Mouse (Mus musculus): Measurements from ENCODE around the gene Lama1. TPM values are rescaled to one million over a fixed set of nuclear protein-coding genes. Genes with fewer than 3 reads are reported as not detected.
A peak's percentile ranks its signal among the peaks of the same experiment; 100 is the strongest.

Lama1 gene
- polyA plus RNA-seq, 1 experiment from 2014 or later: 17.0 TPM

GRCm38 (mm10) chr17:67861744-67862535 is 164.9 kb downstream of the Lama1 start:
- H3K36me3 ChIP-seq: 0 out of 2 replicates have a peak, but pooled peaks cover 3% of the 10 kb centered on the region
- 79% methylated on average over 16 of the region's 16 CpGs for WGBS
- no peaks in the 10 kb centered on the region for H3K27me3 ChIP-seq
- H3K9me3 ChIP-seq: no peaks in the 10 kb centered on the region
- H3K4me3 ChIP-seq: no peak overlapping the region
- ATAC-seq (ENCODE audit: low read depth): peak; percentile 83
- H3K4me1 ChIP-seq (replicated peaks): no peaks in the 10 kb centered on the region
- no peak overlapping the region for H3K27ac ChIP-seq (replicated peaks)
- no peak overlapping the region for H3K4me2 ChIP-seq
- no peak overlapping the region for H3K9ac ChIP-seq

- WGBS: 89% methylated on average over 10 of the region's 10 CpGs
- H3K36me3 ChIP-seq: 0 out of 2 replicates have a peak, but pooled peaks cover 4% of the 10 kb centered on the region
- no peak overlapping the region for H3K4me2 ChIP-seq
- ATAC-seq (ENCODE audit: low read depth): no peak
- no peaks in the 10 kb centered on the region for H3K27me3 ChIP-seq
- no peak overlapping the region for H3K9ac ChIP-seq
- no peaks in the 10 kb centered on the region for H3K4me1 ChIP-seq (replicated peaks)
- no peaks in the 10 kb centered on the region for H3K9me3 ChIP-seq
- H3K27ac ChIP-seq (replicated peaks): no peak overlapping the region
- H3K4me3 ChIP-seq: no peak overlapping the region
Observed at GRCm38 (mm10) chr17:67864363-67864762, 167.3 kb downstream of the Lama1 start.

- no peak overlapping the region for H3K4me3 ChIP-seq
- no peaks in the 10 kb centered on the region for H3K9me3 ChIP-seq
- H3K4me1 ChIP-seq (replicated peaks): no peaks in the 10 kb centered on the region
- WGBS: 85% methylated on average over 3 of the region's 3 CpGs
- no peak overlapping the region for H3K9ac ChIP-seq
- no peak for ATAC-seq (ENCODE audit: low read depth)
- H3K27me3 ChIP-seq: no peaks in the 10 kb centered on the region
- H3K36me3 ChIP-seq: 0 out of 2 replicates have a peak, but pooled peaks cover 4% of the 10 kb centered on the region
- no peak overlapping the region for H3K27ac ChIP-seq (replicated peaks)
- no peak overlapping the region for H3K4me2 ChIP-seq
Observed at GRCm38 (mm10) chr17:67864912-67865311, 167.9 kb downstream of the Lama1 start.

- Histone ChIP-seq H3K27me3 (no peaks in the 10 kb centered on the region), H3K4me2 (no peak overlapping the region), H3K9ac (no peak overlapping the region), H3K9me3 (no peaks in the 10 kb centered on the region), H3K27ac (replicated peaks) (no peak overlapping the region), H3K36me3 (0 out of 2 replicates have a peak, but pooled peaks cover 4% of the 10 kb centered on the region), H3K4me3 (no peak overlapping the region), H3K4me1 (replicated peaks) (no peaks in the 10 kb centered on the region)
- 78% methylated on average over 9 of the region's 9 CpGs for WGBS
- no peak for ATAC-seq (ENCODE audit: low read depth)
Observed at GRCm38 (mm10) chr17:67866026-67866425, 169.0 kb downstream of the Lama1 start.

GRCm38 (mm10) chr17:67866541-67867241 is 169.6 kb downstream of the Lama1 start:
- Histone ChIP-seq H3K27ac (replicated peaks) (no peak overlapping the region), H3K36me3 (peaks cover 9% of the 10 kb centered on the region; the same call in 1 of the 2 replicates), H3K9me3 (no peaks in the 10 kb centered on the region), H3K4me2 (no peak overlapping the region), H3K4me3 (no peak overlapping the region), H3K9ac (no peak overlapping the region), H3K4me1 (replicated peaks) (no peaks in the 10 kb centered on the region), H3K27me3 (no peaks in the 10 kb centered on the region)
- WGBS: 80% methylated on average over 20 of the region's 20 CpGs
- no peak for ATAC-seq (ENCODE audit: low read depth)

GRCm38 (mm10) chr17:67869731-67870601 is 172.9 kb downstream of the Lama1 start:
- H3K4me2 ChIP-seq: no peak overlapping the region
- H3K4me1 ChIP-seq (replicated peaks): no peaks in the 10 kb centered on the region
- peaks cover 10% of the 10 kb centered on the region; the same call in 1 of the 2 replicates for H3K36me3 ChIP-seq
- peak; percentile 53 for ATAC-seq (ENCODE audit: low read depth)
- no peaks in the 10 kb centered on the region for H3K9me3 ChIP-seq
- no peak overlapping the region for H3K4me3 ChIP-seq
- H3K27me3 ChIP-seq: no peaks in the 10 kb centered on the region
- 69% methylated on average over 23 of the region's 23 CpGs for WGBS
- H3K9ac ChIP-seq: no peak overlapping the region
- no peak overlapping the region for H3K27ac ChIP-seq (replicated peaks)

Other genes with a start within 250 kb of the Lama1 start
- not detected in 2 replicates for gene Lrrc30, start 64.5 kb upstream of the Lama1 start, polyA plus RNA-seq (2015; fragmentation: Nextera tagmentation; extraction: Ambion mirVana)

Data from neural tube, embryonic 13.5 days (tissue).